Mouse (Mus musculus) granulocyte monocyte progenitor cell, adult 5-6 weeks (primary cell): ENCODE results near the gene Tsga10. TPM values are rescaled to one million over a fixed set of nuclear protein-coding genes. Genes with fewer than 3 reads are reported as not detected.
A peak's percentile ranks its signal among the peaks of the same experiment; 100 is the strongest.

Source experiments
- ATAC-seq: replicated peaks from 2 replicates; pipeline ENCODE4 v1.8.0; 2016; ENCODE audit warnings: mild to moderate bottlenecking, moderate TSS enrichment, inconsistent platforms; ENCODE audit not compliant: poor library complexity, severe bottlenecking
- total RNA-seq, 2 experiments: library from RNA; stranded (forward) in 1 of 2; stranded (reverse) in 1 of 2; fragments of 200-712, 200-1000 nt in 1 of 2; fragments of >200 nt in 1 of 2; fragmentation: Nextera tagmentation in 1 of 2; gene quantifications; 2 replicates each; pipeline ENCODE4 v1.2.3; 2014 to 2017

The Tsga10 gene
- 5.7 TPM in 2 replicates for total RNA-seq (2014; fragmentation: Nextera tagmentation)
- 8.1 and 8.2 TPM in 2 replicates for total RNA-seq (2017)

DNA sequence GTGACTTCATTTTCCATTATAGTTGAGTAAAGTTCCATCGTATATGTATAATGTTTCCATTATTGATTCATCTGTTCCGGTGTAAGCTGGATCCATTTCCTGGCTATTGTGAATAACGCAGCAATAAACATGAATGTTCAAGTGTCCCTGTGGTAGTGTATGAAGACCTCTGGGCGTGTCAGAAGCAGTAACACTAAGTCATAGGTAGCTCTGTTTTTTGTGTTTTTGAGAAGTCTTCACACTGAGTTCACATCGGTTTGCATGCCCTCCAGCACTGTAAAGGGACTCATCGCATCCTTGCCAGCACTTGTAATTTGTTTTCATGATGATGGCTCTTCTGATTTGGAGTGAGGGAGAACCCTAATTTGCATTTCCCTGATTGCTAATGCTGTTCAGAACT lies at the start of gene Tsga10:
Tsga10 (minus strand) TSS at position 144 of the 400 bp plus-strand sequence.
- ATAC-seq: no peak

GRCm38 (mm10) chr1:37912751-37913150 lies 46.5 kb upstream of the Tsga10 start:
- ATAC-seq: no peak

DNA sequence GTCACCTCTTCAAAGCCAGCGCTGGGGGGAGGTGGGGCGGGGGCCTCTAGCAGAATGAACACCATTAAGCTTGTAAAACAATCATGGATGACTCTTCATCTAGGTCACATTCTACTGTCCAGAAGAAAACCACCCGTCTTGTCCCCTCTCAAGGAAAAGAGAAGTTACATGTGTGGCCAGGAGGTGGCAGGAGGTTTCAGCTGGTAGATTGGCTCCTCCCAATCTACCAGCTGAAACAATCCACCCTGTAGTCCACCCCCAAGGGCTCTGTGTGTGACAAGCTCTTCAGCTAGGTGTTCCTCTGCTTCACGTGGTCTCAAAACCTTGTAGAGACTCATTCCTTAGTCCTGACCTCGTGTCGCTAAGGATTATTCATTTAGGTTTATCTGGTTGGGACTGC lies 36.9 kb upstream of the Tsga10 start:
- ATAC-seq: peak; percentile 77

DNA sequence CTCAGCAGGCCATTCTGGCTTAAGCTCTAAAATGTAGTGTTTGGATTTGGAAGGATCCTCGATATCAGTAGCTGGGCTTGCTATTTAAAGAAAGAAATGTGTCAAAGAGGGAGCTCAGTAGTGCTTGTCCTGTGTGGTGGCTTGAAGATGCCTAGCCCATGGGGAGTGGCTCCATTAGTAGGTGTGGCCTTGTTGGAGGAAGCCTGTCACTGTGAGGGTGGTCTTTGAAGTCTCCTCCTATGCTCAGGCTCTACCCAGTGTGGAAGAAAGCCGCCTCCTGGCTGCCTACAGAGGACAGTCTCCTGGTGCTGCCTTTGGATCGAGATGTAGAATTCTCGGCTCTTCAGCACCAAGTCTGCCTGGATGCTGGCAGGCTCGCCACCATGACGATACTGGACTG lies 34.1 kb upstream of the Tsga10 start:
- no peak for ATAC-seq

GRCm38 (mm10) chr1:37899816-37900215 lies 33.6 kb upstream of the Tsga10 start:
- ATAC-seq: no peak

DNA sequence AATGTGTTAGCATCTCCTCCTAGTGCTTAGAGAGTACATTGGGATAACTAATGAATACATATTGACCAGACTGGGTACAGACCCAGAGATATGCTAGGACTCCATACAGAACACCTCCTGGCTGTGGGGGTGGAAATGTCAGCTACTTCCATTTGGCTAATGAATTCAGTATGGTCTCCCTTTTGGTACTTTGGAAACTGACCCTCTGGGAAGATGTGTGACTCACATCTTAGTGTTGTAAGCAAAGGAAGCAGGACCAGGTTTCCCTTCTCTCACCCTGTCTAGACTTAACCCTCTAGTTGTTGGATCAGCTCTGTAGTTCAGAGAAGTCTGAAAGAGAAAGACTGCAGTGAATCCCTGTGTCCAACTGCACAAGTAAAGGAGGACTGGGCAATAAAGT lies 28.4 kb upstream of the Tsga10 start:
- ATAC-seq: no peak

DNA sequence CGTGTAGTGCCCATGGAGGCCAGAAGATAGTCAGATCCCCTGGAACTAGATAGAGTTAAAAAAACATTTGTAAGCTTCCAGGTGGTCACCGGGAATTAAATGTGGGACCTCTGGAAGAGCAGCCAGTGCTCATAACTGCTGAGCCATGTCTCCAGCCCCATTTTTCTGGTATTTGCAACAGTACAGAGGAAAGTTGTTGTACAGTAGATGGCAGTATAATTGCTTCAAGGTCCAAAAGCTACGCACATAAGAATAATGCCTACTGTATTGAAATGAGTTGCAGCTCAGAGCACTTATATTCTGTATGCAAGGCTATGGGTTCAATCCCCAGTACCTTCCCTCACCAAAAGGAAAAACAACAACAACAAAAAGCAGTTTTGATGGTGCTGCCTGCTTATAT lies 25.2 kb upstream of the Tsga10 start:
- no peak for ATAC-seq

- ATAC-seq: peak; percentile 99
Measured at GRCm38 (mm10) chr1:37890025-37890652, 23.9 kb upstream of the Tsga10 start, which contains the start of the genes Mitd1 and Mrpl30. TSS of gene Mitd1 (minus strand) at chr1:37890411. TSS of gene Mrpl30 (plus strand) at chr1:37890477.

- ATAC-seq: no peak
Measured at GRCm38 (mm10) chr1:37889206-37889605, 23.0 kb upstream of the Tsga10 start.

DNA sequence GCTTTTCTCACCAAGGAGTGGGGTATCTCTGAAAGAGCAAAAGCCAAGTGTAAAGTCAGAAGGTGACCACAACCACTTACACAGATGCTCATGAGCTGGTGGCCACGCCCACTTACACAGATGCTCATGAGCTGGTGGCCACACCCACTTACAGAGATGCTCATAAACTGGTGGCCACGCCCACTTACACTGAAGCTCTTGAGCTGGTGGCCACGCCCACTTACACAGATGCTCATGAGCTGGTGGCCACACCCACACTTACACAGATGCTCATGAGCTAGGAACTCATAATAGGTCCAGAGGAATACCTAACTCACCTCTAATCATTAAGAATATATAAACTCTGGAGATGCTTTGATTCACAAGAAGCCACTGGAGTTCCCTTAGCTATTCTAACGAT lies 18.2 kb upstream of the Tsga10 start:
- peak; percentile 74 for ATAC-seq

DNA sequence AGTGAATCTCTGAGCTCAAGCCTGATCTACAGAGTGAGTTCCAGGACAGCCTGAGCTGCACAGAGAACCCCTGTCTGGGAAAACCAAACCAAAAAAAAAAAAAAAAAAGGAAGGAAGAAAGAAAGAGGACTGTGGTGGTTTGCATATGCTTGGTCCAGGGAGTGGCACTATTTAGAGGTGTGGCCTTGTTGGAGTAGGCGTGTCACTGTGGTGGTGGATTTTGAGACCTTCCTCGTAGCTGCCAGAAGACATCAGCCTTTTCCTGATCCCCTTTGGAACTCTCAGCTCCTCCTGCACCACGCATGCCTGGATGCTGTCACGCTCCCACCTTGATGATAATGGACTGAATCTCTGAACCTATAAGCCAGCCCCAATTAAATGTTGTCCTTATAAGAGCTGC lies 17.2 kb upstream of the Tsga10 start:
- ATAC-seq: no peak

- ATAC-seq: no peak
Measured at GRCm38 (mm10) chr1:37877736-37878460, 11.7 kb upstream of the Tsga10 start.

DNA sequence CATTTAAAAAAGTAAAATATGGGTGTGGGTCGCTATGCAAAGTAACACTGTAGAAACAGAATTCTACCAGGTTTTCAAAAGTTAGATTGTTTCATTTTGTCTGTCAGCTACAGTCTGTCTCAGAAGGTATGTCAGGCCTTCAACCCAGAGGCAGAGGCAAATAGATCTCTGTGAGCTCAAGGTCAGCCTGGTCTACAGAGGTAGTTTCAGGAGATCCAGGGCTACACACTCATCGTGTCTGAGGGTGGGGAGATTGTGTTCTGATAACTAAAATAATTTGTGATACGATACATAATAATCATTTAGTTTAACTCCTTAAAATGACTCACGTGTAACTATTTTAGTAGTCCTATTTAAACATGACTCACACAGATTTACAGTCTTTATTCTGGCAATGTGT lies 6.9 kb upstream of the Tsga10 start:
- no peak for ATAC-seq

GRCm38 (mm10) chr1:37872131-37873067 lies 6.2 kb upstream of the Tsga10 start:
- peak; percentile 85 for ATAC-seq

- ATAC-seq: no peak
Measured at GRCm38 (mm10) chr1:37871704-37872103, 5.5 kb upstream of the Tsga10 start, which contains the start of gene Lipt1. TSS of gene Lipt1 (plus strand) at chr1:37871738.

GRCm38 (mm10) chr1:37869362-37869761 lies 3.1 kb upstream of the Tsga10 start:
- no peak for ATAC-seq

DNA sequence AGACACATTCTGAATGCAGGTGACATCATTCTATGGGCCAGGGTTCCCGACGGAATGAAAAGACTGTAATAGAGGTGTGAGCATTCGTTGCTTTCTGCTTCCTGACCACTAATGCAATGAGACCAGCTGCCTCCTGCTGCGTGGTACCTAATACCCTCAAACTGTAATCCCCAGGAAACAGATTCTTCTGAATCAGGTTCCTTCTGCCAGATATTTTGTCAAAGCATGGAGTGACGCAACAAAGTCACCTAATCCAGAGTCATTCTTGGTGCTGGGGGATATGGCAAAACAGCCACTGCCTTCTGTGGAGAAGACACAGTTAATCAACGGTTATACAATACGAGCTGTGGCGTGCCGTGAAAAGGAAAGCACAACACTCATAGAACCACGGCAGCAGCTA lies 2.4 kb upstream of the Tsga10 start:
- ATAC-seq: peak; percentile 4; the same call in 1 of the 2 replicates

DNA sequence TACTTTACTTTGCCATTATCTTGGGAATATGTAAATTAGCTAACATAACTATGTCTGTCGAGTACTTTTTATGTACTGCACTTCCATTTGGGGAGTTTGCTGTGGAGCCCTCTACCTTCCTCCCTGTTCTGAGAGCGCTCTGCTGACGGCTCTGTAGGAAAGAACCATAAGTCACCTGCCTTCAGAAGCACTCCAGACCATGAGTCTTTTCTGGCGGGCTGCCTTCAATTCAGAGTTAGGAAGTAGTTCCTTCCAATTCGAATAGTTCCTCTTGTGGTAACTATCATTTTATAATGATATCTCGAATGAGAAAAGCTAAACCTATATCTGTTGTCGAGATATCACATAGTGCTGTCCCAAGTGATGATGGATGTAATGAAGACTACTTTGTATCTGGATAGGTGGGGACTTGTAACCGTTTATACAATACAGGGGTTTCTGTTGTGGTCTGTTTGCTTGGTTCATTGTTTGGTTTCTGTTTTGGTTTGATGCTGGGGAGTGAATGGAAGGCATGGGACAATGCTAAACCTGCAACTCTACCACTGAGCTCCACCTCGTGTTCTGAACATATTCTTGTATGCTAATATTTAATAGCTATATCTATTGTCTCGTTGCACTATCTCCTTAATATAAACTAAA lies 1.6 kb upstream of the Tsga10 start:
- no peak for ATAC-seq

DNA sequence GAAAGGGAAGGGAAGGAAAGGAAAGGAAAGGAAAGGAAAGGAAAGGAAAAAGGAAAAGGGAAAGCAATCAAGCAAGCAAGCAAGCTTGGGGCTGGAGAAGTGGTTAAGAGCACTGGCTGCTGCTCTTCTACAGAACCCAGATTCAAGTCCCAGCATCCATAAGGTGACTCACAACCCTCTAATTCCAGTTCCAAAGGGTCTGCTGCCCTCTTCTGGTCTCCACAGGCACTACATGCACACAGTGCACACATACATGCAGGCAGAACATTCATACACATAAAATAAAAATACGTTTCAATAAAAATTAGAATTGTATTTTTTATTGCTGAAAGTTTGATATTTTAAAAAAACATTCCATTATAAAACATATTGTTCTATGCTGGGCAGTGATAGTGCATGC lies 827 bp upstream of the Tsga10 start:
- ATAC-seq: no peak
